Mouse (Mus musculus) embryonic facial prominence, embryonic 13.5 days (tissue): ENCODE data around the gene Ptpa. TPM values are rescaled to one million over a fixed set of nuclear protein-coding genes. Genes with fewer than 3 reads are reported as not detected.

Experiments
- ATAC-seq: fragments of 200-750 bp; cut with Nextera tagmentation; 2 replicates; pipeline ENCODE4 v1.8.0; 2017; ENCODE audit warnings: low read depth; ENCODE audit not compliant: insufficient number of reproducible peaks, insufficient read depth, low FRiP score, low TSS enrichment
- H3K27ac ChIP-seq: fragments of 300-500 bp; sonication (generic); 2 replicates; pipeline ENCODE4 v1.5.1; 2015; ENCODE audit warnings: moderate library complexity, mild to moderate bottlenecking, inconsistent platforms
- H3K27me3 ChIP-seq: fragments of 300-500 bp; sonication (generic); 2 replicates; pipeline ENCODE4 v1.6.1; 2015; ENCODE audit warnings: mild to moderate bottlenecking, inconsistent platforms
- H3K36me3 ChIP-seq: fragments of 300-500 bp; sonication (generic); 2 replicates; pipeline ENCODE4 v1.6.1; 2015; ENCODE audit warnings: mild to moderate bottlenecking, inconsistent platforms
- H3K4me1 ChIP-seq: fragments of 300-500 bp; sonication (generic); 2 replicates; pipeline ENCODE4 v1.6.1; 2015; ENCODE audit warnings: inconsistent platforms
- H3K4me2 ChIP-seq: fragments of 300-500 bp; sonication (generic); 2 replicates; pipeline ENCODE4 v1.6.1; 2015; ENCODE audit warnings: moderate library complexity, mild to moderate bottlenecking, inconsistent platforms
- H3K4me3 ChIP-seq: fragments of 300-500 bp; sonication (generic); 2 replicates; pipeline ENCODE4 v1.5.1; 2015; ENCODE audit warnings: mild to moderate bottlenecking, inconsistent platforms
- H3K9ac ChIP-seq: fragments of 300-500 bp; sonication (generic); 2 replicates; pipeline ENCODE4 v1.6.1; 2015; ENCODE audit warnings: mild to moderate bottlenecking, inconsistent platforms
- H3K9me3 ChIP-seq: fragments of 300-500 bp; sonication (generic); 2 replicates; pipeline ENCODE4 v1.6.1; 2016; ENCODE audit warnings: inconsistent platforms
- WGBS: fragments of 180-500 bp; shearing (Covaris S2); methylation state at CpG from one replicate; pipeline ENCODE4 v1.1.7; 2015; ENCODE audit warnings: mixed read lengths; 5-methylcytosine and 5-hydroxymethylcytosine counted together
- polyA plus RNA-seq: library from polyadenylated mRNA; unstranded; fragments of >200 nt; fragmentation: Nextera tagmentation; extraction: Ambion mirVana; gene quantifications from 2 replicates; pipeline ENCODE4 v1.2.1, GENCODE M21; 2015

Ptpa gene
- polyA plus RNA-seq, 1 experiment from 2014 or later, result 163 TPM

DNA sequence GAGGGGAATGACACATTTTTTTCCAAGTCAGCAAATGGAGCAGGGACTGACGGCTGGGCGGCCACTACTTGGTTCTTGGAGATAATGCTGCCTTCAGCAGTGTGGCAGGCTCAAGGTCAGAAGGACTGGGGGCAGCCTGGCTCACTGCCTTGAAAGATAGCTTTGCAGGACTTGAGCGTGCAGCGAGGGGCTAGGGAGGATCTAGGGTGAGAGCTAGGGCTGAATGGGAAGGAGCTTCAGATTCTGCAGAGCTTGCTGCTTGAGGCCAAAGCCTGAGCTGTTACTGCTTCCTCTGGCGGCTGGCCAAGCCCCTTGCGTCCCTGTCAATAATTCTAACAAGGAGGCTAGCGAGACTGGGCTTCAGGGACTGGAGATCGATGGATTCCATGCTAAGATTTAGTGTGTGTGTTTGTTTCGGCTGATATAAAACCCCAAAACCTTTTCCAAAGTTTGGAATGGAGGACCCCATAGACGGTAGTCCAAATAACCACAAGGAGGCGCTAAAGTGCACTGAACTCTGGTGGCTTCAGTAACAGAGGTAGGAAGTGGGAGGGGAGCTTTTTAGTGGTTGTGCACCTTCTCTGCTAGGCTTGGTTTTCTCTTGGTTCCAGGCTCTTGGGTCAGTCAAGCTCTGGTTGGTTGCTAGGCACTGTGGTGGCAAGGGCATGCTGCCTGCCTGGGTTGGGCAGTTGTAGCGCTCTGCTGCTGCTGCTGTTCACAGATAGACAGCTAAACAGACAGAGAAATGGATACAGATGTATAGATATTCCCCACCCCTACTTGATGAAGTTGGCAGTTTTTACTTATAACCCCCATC is 25.1 kb downstream of the Ptpa start:
- 7% methylated on average over 12 of the region's 12 CpGs for WGBS
- peaks cover 65% of the 10 kb centered on the region for H3K4me1 ChIP-seq
- no peaks in the 10 kb centered on the region for H3K27me3 ChIP-seq
- ATAC-seq, result 0 out of 2 replicates have a peak, but pooled peaks have one; percentile 38
- H3K4me2 ChIP-seq, result peak overlapping the region; percentile 61
- peak overlapping the region; percentile 71 for H3K9ac ChIP-seq
- no peaks in the 10 kb centered on the region for H3K9me3 ChIP-seq
- H3K36me3 ChIP-seq, result peaks cover 67% of the 10 kb centered on the region
- H3K4me3 ChIP-seq, result peak overlapping the region; percentile 11; the same call in 1 of the 2 replicates
- peak overlapping the region; percentile 100 for H3K27ac ChIP-seq

DNA sequence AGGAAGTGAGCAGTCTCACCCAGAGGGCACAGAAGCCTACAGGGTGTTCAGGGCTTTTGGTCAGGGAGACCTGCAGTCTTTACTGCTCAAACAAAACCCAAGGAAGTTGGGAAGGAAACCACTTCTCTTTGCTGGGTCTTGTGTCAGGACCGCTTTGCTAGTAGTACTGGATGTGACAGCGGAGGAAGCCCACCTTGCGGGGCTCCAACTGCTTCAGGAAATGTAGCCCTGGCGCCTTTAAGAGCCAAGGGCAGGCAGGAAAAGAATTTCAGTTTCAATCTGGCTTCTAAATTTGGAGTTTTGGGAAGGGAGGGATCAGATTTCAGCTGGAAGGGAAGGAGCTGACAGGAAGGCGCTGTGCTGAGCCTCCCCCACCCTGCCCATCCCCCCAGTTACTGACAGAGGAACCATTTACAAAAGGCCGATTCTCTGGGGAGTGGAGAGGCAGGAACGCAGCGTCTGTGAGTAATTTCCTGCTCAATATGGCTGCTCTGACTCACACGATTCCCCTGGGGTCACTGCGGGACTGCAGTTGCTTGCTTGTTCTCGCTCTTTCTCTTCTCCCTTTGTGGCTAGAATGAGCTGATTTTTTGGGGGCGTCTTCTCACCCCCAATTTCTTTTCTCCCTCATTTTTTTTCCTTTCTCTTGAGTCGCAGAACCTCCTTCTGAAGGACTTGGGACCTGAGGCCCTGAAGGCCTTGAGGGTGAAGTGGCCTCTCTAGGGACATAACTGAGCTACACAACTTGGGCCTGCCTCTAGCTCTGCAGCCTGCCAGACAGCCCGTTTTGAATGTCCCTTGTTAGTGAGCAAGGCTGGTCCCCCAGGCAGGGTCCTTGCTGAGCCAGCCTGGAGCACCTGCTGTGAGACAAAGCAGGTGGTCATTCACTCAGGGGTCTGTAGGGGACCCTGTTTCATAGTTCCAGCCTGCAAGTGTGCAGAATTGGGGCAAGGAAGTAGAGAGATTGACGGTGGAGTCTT is 26.0 kb downstream of the Ptpa start:
- Histone ChIP-seq H3K9ac (peak overlapping the region; percentile 71), H3K27me3 (no peaks in the 10 kb centered on the region), H3K36me3 (peaks cover 73% of the 10 kb centered on the region), H3K4me1 (peaks cover 65% of the 10 kb centered on the region), H3K4me3 (peak overlapping the region; percentile 34), H3K4me2 (peak overlapping the region; percentile 61), H3K9me3 (no peaks in the 10 kb centered on the region), H3K27ac (peak overlapping the region; percentile 100)
- WGBS, result 2% methylated on average over 15 of the region's 15 CpGs
- peak; percentile 72 for ATAC-seq

DNA sequence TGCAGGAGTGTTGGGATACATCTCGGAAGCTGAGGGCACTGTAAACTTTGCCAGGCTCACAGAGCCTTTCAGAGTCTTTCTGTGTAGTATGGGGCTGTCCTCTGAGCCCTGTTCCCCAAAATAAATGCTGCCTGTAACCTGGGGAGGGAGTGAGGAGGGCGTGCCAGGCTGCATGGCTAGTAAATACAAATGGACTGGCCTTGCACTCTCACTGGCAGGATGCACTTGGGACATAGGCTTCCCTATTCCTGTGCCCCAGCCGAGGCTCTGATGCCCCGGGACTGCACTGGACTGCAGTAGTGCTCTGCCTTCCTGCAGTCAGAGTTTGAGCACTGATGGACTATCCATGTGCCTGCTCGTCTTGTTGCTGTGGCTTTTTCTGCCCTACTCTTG is 26.7 kb downstream of the Ptpa start:
- no peaks in the 10 kb centered on the region for H3K27me3 ChIP-seq
- no peaks in the 10 kb centered on the region for H3K9me3 ChIP-seq
- H3K36me3 ChIP-seq, result peaks cover 76% of the 10 kb centered on the region
- H3K4me2 ChIP-seq, result peak overlapping the region; percentile 61
- WGBS, result 28% methylated on average over 5 of the region's 5 CpGs
- peak overlapping the region; percentile 71 for H3K9ac ChIP-seq
- H3K27ac ChIP-seq, result peak overlapping the region; percentile 100
- H3K4me3 ChIP-seq, result peak overlapping the region; percentile 34
- H3K4me1 ChIP-seq, result peaks cover 65% of the 10 kb centered on the region
- no peak for ATAC-seq

DNA sequence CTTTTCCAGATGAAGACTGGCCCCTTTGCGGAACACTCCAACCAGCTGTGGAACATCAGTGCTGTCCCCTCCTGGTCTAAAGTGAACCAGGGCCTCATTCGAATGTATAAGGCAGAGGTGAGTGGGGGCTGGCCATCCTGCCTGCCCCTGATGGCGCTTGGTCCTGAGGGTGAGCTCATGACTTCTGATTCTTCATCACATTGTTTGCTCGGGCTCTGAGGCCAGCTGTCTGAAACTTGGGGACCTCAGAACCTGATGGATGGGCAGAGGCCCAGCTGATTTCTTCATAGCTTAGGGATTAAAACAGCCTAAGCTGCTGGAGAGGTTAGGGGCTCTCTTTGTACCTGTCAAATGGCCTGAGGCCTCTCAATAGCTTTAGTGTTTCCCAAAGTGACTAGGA is 27.4 kb downstream of the Ptpa start:
- ATAC-seq, result no peak
- H3K4me3 ChIP-seq, result no peak overlapping the region
- peaks cover 65% of the 10 kb centered on the region for H3K4me1 ChIP-seq
- H3K36me3 ChIP-seq, result peaks cover 76% of the 10 kb centered on the region
- no peaks in the 10 kb centered on the region for H3K27me3 ChIP-seq
- no peak overlapping the region for H3K4me2 ChIP-seq
- 47% methylated on average over 4 of the region's 4 CpGs for WGBS
- H3K9ac ChIP-seq, result peak overlapping the region; percentile 71
- H3K27ac ChIP-seq, result peak overlapping the region; percentile 100
- H3K9me3 ChIP-seq, result no peaks in the 10 kb centered on the region

DNA sequence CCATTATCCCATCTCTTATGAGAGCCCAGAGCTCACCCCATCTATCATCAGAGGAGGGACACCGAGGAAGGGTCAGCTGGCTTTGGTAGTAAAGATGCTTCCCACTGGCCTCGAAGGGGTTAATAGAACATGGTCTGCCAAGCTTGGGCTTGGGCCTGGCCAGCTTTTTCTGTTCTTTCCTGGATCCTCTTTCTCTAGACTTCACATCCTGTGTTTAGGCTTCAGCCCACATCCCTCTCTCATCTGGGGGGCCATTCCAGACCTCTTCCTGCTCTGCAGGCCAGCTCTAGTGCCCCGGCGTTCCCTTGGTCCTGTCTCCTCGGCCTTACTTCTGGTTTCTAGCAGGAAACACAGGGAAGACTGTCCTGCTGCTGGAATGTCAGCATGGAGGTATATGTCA is 28.2 kb downstream of the Ptpa start:
- ATAC-seq, result no peak
- H3K4me3 ChIP-seq, result no peak overlapping the region
- H3K27me3 ChIP-seq, result no peaks in the 10 kb centered on the region
- H3K4me2 ChIP-seq, result no peak overlapping the region
- H3K36me3 ChIP-seq, result peaks cover 74% of the 10 kb centered on the region
- H3K9me3 ChIP-seq, result no peaks in the 10 kb centered on the region
- H3K27ac ChIP-seq, result peak overlapping the region; percentile 100
- WGBS, result 67% methylated on average over 5 of the region's 5 CpGs
- peaks cover 65% of the 10 kb centered on the region for H3K4me1 ChIP-seq
- 0 out of 2 replicates have a peak overlapping the region, but pooled peaks have one; percentile 22 for H3K9ac ChIP-seq

DNA sequence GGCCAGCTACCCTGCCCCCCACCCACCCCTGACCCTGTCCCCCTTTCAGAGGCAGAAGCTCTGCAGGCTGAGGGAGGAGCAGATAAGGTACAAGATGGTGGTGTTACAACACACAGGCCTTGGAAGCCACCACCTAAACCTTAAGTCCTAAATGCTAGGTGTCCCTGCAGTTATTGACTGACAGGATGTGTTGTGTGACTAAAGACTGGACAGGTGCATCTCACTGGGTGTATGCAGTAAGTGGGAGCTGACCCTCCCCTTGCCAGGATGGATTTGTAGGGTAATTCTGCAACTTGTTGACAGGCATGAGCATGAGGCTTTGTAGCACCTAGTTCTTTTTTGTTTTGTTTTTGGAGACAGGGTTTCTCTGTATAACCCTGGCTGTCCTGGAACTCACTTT is 28.6 kb downstream of the Ptpa start:
- ATAC-seq, result no peak
- H3K4me1 ChIP-seq, result peaks cover 63% of the 10 kb centered on the region
- no peak overlapping the region for H3K9ac ChIP-seq

DNA sequence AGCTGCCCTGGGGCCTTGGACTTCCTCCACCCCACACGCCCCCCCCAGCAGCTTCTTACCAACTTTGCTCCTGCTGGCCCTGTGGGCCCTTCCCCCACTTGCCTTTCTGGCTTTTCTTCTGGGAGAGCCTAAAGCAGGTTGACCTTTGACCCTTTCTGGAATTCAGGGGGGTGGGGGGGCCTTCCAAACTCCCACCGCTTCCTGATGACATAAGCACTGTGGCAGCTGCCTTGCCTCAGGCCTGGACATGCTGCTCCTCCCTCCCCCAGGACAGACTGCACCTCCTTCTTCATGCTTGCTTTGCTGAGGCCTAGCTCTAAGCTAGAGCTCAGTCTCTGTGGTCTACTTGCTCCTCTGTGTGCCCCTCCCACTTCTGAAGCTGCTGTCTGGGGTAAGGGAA is 29.5 kb downstream of the Ptpa start:
- 25% methylated on average over 2 of the region's 2 CpGs for WGBS
- Histone ChIP-seq H3K4me1 (peaks cover 54% of the 10 kb centered on the region), H3K9me3 (peaks cover 7% of the 10 kb centered on the region; the same call in 1 of the 2 replicates), H3K36me3 (peaks cover 75% of the 10 kb centered on the region), H3K27me3 (no peaks in the 10 kb centered on the region), H3K4me2 (no peak overlapping the region), H3K4me3 (no peak overlapping the region), H3K27ac (peak overlapping the region; percentile 71), H3K9ac (peak overlapping the region; percentile 6; the same call in 1 of the 2 replicates)
- ATAC-seq, result no peak

More for the DNA sequence above, 28.6 kb downstream of the Ptpa start:
- Histone ChIP-seq H3K9me3 (peaks cover 1% of the 10 kb centered on the region; the same call in 1 of the 2 replicates), H3K27me3 (no peaks in the 10 kb centered on the region), H3K4me3 (no peak overlapping the region), H3K36me3 (peaks cover 74% of the 10 kb centered on the region), H3K4me2 (no peak overlapping the region), H3K27ac (peak overlapping the region; percentile 100)

DNA sequence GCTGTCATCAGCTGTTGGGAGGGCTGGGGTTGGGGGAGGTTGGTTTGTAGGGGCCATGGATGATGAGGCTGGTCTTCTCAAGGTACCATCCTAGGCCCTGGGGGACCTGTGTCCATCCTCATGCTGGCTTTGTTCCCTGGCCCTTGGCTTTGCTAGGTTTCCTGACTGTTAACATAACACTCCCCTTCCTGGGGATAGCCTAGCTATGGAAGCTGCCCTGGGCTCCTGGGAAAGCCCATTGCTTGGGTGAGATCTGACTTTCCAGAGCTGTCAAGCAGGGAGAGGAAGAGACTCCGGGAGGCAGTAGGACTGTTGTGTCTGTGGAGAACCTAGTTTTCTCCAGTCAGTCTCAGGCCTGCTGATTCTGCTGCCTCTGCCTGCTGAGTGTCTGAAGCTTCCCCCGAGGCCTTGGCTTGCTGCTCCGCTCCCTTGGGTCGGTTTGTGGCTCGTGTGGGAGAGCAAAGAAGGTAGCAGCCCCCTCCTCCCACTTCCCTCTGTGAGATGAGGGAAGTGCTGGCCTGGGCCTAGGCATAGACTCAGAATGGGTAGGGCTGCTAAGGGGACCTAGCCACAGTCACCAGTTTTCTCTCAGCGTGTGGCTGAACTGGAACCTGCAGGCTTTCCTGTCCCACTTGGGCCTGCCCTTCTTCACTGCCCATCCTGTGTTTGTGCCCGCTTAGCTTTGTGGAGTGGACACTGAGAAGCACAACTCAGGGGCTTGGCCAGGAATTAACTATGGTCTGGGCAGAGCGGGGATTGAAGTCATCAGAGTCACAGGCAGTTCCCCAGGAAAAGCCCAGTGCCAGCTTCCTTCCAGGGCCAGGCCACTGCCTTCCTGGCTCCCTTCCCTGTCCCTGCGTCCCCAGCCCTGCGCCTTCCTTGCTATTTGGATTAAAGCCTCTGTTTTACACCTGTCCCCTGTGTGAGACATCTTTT is 31.3 kb downstream of the Ptpa start:
- H3K4me1 ChIP-seq, result peaks cover 41% of the 10 kb centered on the region
- no peak overlapping the region for H3K4me3 ChIP-seq
- H3K9ac ChIP-seq, result 0 out of 2 replicates have a peak overlapping the region, but pooled peaks have one; percentile 11
- ATAC-seq, result no peak
- H3K9me3 ChIP-seq, result peaks cover 7% of the 10 kb centered on the region; the same call in 1 of the 2 replicates
- peaks cover 86% of the 10 kb centered on the region for H3K36me3 ChIP-seq
- peak overlapping the region; percentile 28; the same call in 1 of the 2 replicates for H3K27ac ChIP-seq
- H3K27me3 ChIP-seq, result no peaks in the 10 kb centered on the region
- 74% methylated on average over 10 of the region's 10 CpGs for WGBS
- H3K4me2 ChIP-seq, result no peak overlapping the region

DNA sequence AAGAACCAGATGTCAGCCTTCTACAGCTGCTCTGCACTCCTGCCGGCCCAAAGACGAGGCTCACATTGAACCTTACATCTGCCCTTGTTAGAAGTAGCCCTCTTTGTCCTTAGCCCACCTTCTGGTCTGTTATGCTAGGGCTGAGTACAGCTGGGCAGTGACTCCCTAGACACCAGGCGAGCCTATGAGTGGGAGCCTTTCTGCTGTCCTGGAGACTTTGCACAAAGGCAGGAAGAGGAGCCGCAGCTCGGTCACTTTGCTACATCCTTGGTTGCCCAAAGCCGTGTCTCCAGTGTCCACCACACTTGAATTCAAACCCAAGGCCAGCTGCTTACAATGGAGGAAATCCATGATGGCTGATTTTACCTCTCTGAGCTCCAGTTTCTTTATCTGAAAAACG is 32.5 kb downstream of the Ptpa start:
- Histone ChIP-seq H3K27me3 (no peaks in the 10 kb centered on the region), H3K9ac (no peak overlapping the region), H3K4me2 (no peak overlapping the region), H3K27ac (no peak overlapping the region), H3K36me3 (peaks cover 81% of the 10 kb centered on the region), H3K4me3 (no peak overlapping the region), H3K4me1 (peaks cover 29% of the 10 kb centered on the region), H3K9me3 (peaks cover 7% of the 10 kb centered on the region; the same call in 1 of the 2 replicates)
- ATAC-seq, result no peak
- WGBS, result 75% methylated on average over 7 of the region's 7 CpGs

DNA sequence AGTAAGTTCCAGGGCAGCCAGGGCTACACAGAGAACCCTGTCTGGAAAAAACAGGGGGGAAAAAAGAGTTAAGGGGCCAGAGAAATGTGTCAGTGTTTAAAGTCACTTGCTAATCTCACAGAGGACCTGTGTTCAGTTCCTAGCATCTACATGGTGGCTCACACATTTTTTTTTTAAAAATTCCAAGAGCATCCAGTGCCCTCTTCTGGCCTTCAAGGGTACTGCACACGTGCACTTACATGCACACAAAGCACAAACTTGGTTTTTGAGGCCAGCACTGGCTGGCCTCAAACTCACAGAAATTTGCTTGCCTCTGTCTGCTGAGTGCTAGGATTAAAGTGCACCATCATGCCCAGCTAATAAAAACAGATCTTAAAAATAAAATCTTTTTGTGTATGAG is 34.7 kb downstream of the Ptpa start:
- H3K4me3 ChIP-seq, result no peak overlapping the region
- 69% methylated on average over 1 of the region's 1 CpGs for WGBS
- no peak overlapping the region for H3K27ac ChIP-seq
- H3K36me3 ChIP-seq, result peaks cover 71% of the 10 kb centered on the region
- H3K9ac ChIP-seq, result no peak overlapping the region
- H3K27me3 ChIP-seq, result no peaks in the 10 kb centered on the region
- H3K4me2 ChIP-seq, result no peak overlapping the region
- H3K4me1 ChIP-seq, result peaks cover 9% of the 10 kb centered on the region
- H3K9me3 ChIP-seq, result peaks cover 7% of the 10 kb centered on the region; the same call in 1 of the 2 replicates
- no peak for ATAC-seq
